Mouse (Mus musculus): ENCODE data around the gene Otub2. TPM values are rescaled to one million over a fixed set of nuclear protein-coding genes. Genes with fewer than 3 reads are reported as not detected.
A peak's percentile ranks its signal among the peaks of the same experiment; 100 is the strongest.

The Otub2 gene
- polyA plus RNA-seq, 1 experiment, result 0.85 TPM

GRCm38 (mm10) chr12:103361539-103362307 is 26.8 kb upstream of the Otub2 start:
- 83% methylated on average over 17 of the region's 17 CpGs for WGBS
- Histone ChIP-seq H3K36me3 (ENCODE audit: control insufficient read depth, insufficient read depth, low read length) (no peaks in the 10 kb centered on the region), H3K27me3 (ENCODE audit: control insufficient read depth, insufficient read depth, low read length) (no peaks in the 10 kb centered on the region), H3K27ac (ENCODE audit: insufficient read depth, low read depth, low read length) (no peak overlapping the region), H3K4me3 (ENCODE audit: low read depth, low read length) (no peak overlapping the region), H3K4me1 (ENCODE audit: control insufficient read depth, insufficient read depth, insufficient read length, low read length) (no peaks in the 10 kb centered on the region)
- TF ChIP-seq POLR2A (IDR thresholded peaks at IDR 0.05; ENCODE audit: low read depth, low read length) (no peak), CTCF (IDR thresholded peaks at IDR 0.05; ENCODE audit: extremely low read depth, insufficient read length, insufficient replicate concordance, low read depth, low read length) (no peak)

GRCm38 (mm10) chr12:103362336-103362735 is 26.1 kb upstream of the Otub2 start:
- no peaks in the 10 kb centered on the region for H3K36me3 ChIP-seq (ENCODE audit: control insufficient read depth, insufficient read depth, low read length)
- H3K4me3 ChIP-seq (ENCODE audit: low read depth, low read length), result no peak overlapping the region
- no peak overlapping the region for H3K27ac ChIP-seq (ENCODE audit: insufficient read depth, low read depth, low read length)
- no peaks in the 10 kb centered on the region for H3K4me1 ChIP-seq (ENCODE audit: control insufficient read depth, insufficient read depth, insufficient read length, low read length)
- 75% methylated on average over 3 of the region's 3 CpGs for WGBS
- no peaks in the 10 kb centered on the region for H3K27me3 ChIP-seq (ENCODE audit: control insufficient read depth, insufficient read depth, low read length)
- TF ChIP-seq POLR2A (IDR thresholded peaks at IDR 0.05; ENCODE audit: low read depth, low read length), result no peak
- TF ChIP-seq CTCF (IDR thresholded peaks at IDR 0.05; ENCODE audit: extremely low read depth, insufficient read length, insufficient replicate concordance, low read depth, low read length), result no peak

GRCm38 (mm10) chr12:103367171-103367570 is 21.3 kb upstream of the Otub2 start:
- Histone ChIP-seq H3K27ac (ENCODE audit: insufficient read depth, low read depth, low read length) (no peak overlapping the region), H3K36me3 (ENCODE audit: control insufficient read depth, insufficient read depth, low read length) (no peaks in the 10 kb centered on the region), H3K4me3 (ENCODE audit: low read depth, low read length) (no peak overlapping the region), H3K4me1 (ENCODE audit: control insufficient read depth, insufficient read depth, insufficient read length, low read length) (no peaks in the 10 kb centered on the region), H3K27me3 (ENCODE audit: control insufficient read depth, insufficient read depth, low read length) (no peaks in the 10 kb centered on the region)
- 67% methylated on average over 2 of the region's 2 CpGs for whole genome bisulfite sequencing
- TF ChIP-seq POLR2A (IDR thresholded peaks at IDR 0.05; ENCODE audit: low read depth, low read length) (no peak), CTCF (IDR thresholded peaks at IDR 0.05; ENCODE audit: extremely low read depth, insufficient read length, insufficient replicate concordance, low read depth, low read length) (no peak)

- TF ChIP-seq POLR2A (IDR thresholded peaks at IDR 0.05; ENCODE audit: low read depth, low read length) (no peak), CTCF (IDR thresholded peaks at IDR 0.05; ENCODE audit: extremely low read depth, insufficient read length, insufficient replicate concordance, low read depth, low read length) (peak; percentile 87)
- WGBS, result 18% methylated on average over 18 of the region's 18 CpGs
- Histone ChIP-seq H3K27me3 (ENCODE audit: control insufficient read depth, insufficient read depth, low read length) (no peaks in the 10 kb centered on the region), H3K4me1 (ENCODE audit: control insufficient read depth, insufficient read depth, insufficient read length, low read length) (no peaks in the 10 kb centered on the region), H3K36me3 (ENCODE audit: control insufficient read depth, insufficient read depth, low read length) (no peaks in the 10 kb centered on the region), H3K4me3 (ENCODE audit: low read depth, low read length) (no peak overlapping the region), H3K27ac (ENCODE audit: insufficient read depth, low read depth, low read length) (no peak overlapping the region)
Observed at GRCm38 (mm10) chr12:103367620-103368325, 20.7 kb upstream of the Otub2 start.

GRCm38 (mm10) chr12:103368326-103368669 is 20.2 kb upstream of the Otub2 start:
- 52% methylated on average over 7 of the region's 7 CpGs for WGBS
- H3K4me3 ChIP-seq (ENCODE audit: low read depth, low read length), result no peak overlapping the region

GRCm38 (mm10) chr12:103368777-103369176 is 19.7 kb upstream of the Otub2 start:
- TF ChIP-seq CTCF (IDR thresholded peaks at IDR 0.05; ENCODE audit: extremely low read depth, insufficient read length, insufficient replicate concordance, low read depth, low read length), result no peak
- TF ChIP-seq POLR2A (IDR thresholded peaks at IDR 0.05; ENCODE audit: low read depth, low read length), result no peak
- Histone ChIP-seq H3K27me3 (ENCODE audit: control insufficient read depth, insufficient read depth, low read length) (no peaks in the 10 kb centered on the region), H3K36me3 (ENCODE audit: control insufficient read depth, insufficient read depth, low read length) (no peaks in the 10 kb centered on the region), H3K27ac (ENCODE audit: insufficient read depth, low read depth, low read length) (no peak overlapping the region), H3K4me3 (ENCODE audit: low read depth, low read length) (no peak overlapping the region), H3K4me1 (ENCODE audit: control insufficient read depth, insufficient read depth, insufficient read length, low read length) (no peaks in the 10 kb centered on the region)
- 18% methylated on average over 2 of the region's 2 CpGs for WGBS

More at GRCm38 (mm10) chr12:103368326-103368669, 20.2 kb upstream of the Otub2 start:
- no peaks in the 10 kb centered on the region for H3K27me3 ChIP-seq (ENCODE audit: control insufficient read depth, insufficient read depth, low read length)
- no peaks in the 10 kb centered on the region for H3K36me3 ChIP-seq (ENCODE audit: control insufficient read depth, insufficient read depth, low read length)
- H3K27ac ChIP-seq (ENCODE audit: insufficient read depth, low read depth, low read length), result no peak overlapping the region
- H3K4me1 ChIP-seq (ENCODE audit: control insufficient read depth, insufficient read depth, insufficient read length, low read length), result no peaks in the 10 kb centered on the region
- TF ChIP-seq POLR2A (IDR thresholded peaks at IDR 0.05; ENCODE audit: low read depth, low read length) (no peak), CTCF (IDR thresholded peaks at IDR 0.05; ENCODE audit: extremely low read depth, insufficient read length, insufficient replicate concordance, low read depth, low read length) (no peak)

GRCm38 (mm10) chr12:103370861-103371260 is 17.6 kb upstream of the Otub2 start:
- H3K4me1 ChIP-seq (ENCODE audit: control insufficient read depth, insufficient read depth, insufficient read length, low read length), result no peaks in the 10 kb centered on the region
- H3K4me3 ChIP-seq (ENCODE audit: low read depth, low read length), result no peak overlapping the region
- H3K36me3 ChIP-seq (ENCODE audit: control insufficient read depth, insufficient read depth, low read length), result no peaks in the 10 kb centered on the region
- no peaks in the 10 kb centered on the region for H3K27me3 ChIP-seq (ENCODE audit: control insufficient read depth, insufficient read depth, low read length)
- WGBS, result 48% methylated on average over 4 of the region's 4 CpGs
- no peak for TF ChIP-seq CTCF (IDR thresholded peaks at IDR 0.05; ENCODE audit: extremely low read depth, insufficient read length, insufficient replicate concordance, low read depth, low read length)
- no peak for TF ChIP-seq POLR2A (IDR thresholded peaks at IDR 0.05; ENCODE audit: low read depth, low read length)
- no peak overlapping the region for H3K27ac ChIP-seq (ENCODE audit: insufficient read depth, low read depth, low read length)

All from small intestine, adult 2 months (tissue).